Mouse (Mus musculus): Measurements from ENCODE around the gene Olfr105-ps. TPM values are rescaled to one million over a fixed set of nuclear protein-coding genes. Genes with fewer than 3 reads are reported as not detected.

The Olfr105-ps gene
- not detected for total RNA-seq (2021)
- long read RNA-seq, experiment 1, result 0 reads
- long read RNA-seq, experiment 2, result 0 reads

DNA sequence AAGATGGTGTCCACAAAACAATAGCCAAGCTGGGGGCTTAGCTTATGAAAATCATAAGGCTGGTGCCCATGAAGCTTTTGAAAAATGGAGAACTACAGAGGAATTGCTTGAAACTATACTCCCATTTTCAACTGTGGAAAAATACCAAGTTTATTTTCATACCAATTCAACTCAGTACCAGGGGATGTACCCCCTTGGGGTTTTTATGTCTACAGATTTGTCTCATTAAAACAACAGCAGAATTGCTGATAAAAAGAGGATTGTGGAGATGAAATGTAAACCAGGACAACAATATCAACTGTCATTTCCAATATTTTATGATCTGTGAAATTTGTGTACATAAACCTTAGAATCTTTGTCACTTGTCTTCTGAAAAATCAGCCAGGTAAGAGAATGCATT is at the start of gene Olfr105-ps:
Gene Olfr105-ps, plus strand, starts transcription at position 301 of the 400 bp plus-strand sequence.
- DNase-seq, result no peak

DNA sequence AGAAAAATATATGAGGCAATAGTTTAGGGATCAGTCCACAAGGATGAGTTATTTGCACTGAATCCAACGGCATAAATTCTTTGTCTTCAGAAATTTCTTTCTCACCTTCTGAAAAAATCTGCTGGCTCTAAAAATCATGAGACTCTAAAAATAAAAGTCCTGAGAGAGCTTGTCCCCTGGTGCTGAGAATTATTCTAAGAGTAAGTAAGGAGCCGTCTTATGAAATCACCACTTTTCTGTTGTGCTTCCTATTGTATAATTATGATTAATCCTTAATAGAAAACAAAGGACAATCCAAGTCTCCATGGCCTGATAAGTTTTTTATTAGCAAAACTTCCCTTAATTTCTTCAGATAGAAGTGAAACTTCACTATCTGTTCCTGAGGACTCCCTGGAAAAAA is 39.2 kb upstream of the Olfr105-ps start, which contains the start of gene Olfr103:
Gene Olfr103, minus strand, starts transcription at position 101 of the 400 bp plus-strand sequence.
- no peak for DNase-seq

DNA sequence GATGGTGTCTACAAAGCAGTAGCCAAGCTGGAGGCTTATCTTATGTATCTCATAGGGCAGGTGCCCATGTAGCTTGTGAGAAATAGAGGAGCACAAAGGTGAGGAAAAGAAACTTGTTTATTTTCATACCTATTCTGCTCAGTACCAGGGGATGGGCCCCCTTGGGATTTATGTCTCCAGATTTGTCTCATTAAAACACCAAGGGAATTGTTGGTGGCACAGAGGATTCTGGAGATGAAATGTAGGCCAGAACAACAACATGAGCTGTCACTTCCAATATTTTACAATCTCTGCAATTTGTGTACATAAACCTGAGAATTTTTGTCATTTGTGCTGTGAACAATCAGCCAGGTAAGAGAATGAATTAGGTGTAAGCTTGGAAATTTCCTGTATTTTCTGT is 19.6 kb upstream of the Olfr105-ps start, which contains the start of gene Olfr104-ps:
Gene Olfr104-ps, plus strand, starts transcription at position 301 of the 400 bp plus-strand sequence.
- DNase-seq, result no peak

- DNase-seq, result no peak
Measured at GRCm38 (mm10) chr17:37390093-37390492, 11.3 kb downstream of the Olfr105-ps start, which contains the start of gene Olfr106-ps. Olfr106-ps (plus strand) TSS chr17:37390393.

DNA sequence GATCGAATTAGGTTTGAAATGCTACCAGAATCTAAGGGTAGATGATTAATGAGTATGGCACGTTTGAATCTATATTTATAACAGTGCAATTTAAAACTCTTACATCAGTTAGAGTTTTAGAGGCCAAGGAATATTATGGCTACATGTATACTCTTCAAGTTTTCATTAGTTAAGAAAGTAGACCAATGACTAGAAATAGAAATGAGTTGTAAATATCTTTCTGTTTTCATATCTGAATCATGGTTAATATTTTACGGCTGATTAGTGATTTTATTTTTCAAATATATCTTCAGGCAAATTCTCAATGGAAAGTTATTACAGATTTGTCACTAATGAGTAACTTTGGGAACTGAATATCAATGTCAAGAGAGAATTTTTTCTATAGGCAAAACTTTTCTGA is 20.1 kb downstream of the Olfr105-ps start, which contains the start of gene Olfr107:
Gene Olfr107, plus strand, starts transcription at position 301 of the 400 bp plus-strand sequence.
- no peak for DNase-seq

- DNase-seq, result no peak
Measured at GRCm38 (mm10) chr17:37413380-37413779, 34.5 kb downstream of the Olfr105-ps start.

Other genes with a start within 250 kb of the Olfr105-ps start
- not detected for gene Olfr93, start 217.5 kb upstream of the Olfr105-ps start, total RNA-seq (2021)
- gene Ubd, start 185.1 kb upstream of the Olfr105-ps start, total RNA-seq (2021), result not detected
- not detected for gene Olfr94, start 178.0 kb upstream of the Olfr105-ps start, total RNA-seq (2021)
- not detected for gene Olfr95, start 165.9 kb upstream of the Olfr105-ps start, total RNA-seq (2021)
- gene Olfr96, start 158.9 kb upstream of the Olfr105-ps start, total RNA-seq (2021), result not detected
- gene Olfr97, start 141.7 kb upstream of the Olfr105-ps start, total RNA-seq (2021), result not detected
- not detected for gene Olfr98, start 115.3 kb upstream of the Olfr105-ps start, total RNA-seq (2021)
- gene H2-M3, start 108.8 kb upstream of the Olfr105-ps start, total RNA-seq (2021), result 1 to 10 TPM in 1 of 2 experiments, under 1 TPM in 1; 0.99 to 1.3 TPM
- not detected for gene Olfr99, start 95.6 kb upstream of the Olfr105-ps start, total RNA-seq (2021)
- gene Olfr101, start 74.7 kb upstream of the Olfr105-ps start, total RNA-seq (2021), result not detected
- gene Olfr102, start 62.0 kb upstream of the Olfr105-ps start, total RNA-seq (2021), result not detected
- gene Olfr103, start 39.3 kb upstream of the Olfr105-ps start, total RNA-seq (2021), result not detected
- not detected for gene Olfr104-ps, start 19.5 kb upstream of the Olfr105-ps start, total RNA-seq (2021)
- not detected for gene Olfr106-ps, start 11.4 kb downstream of the Olfr105-ps start, total RNA-seq (2021)
- not detected for gene Olfr107, start 20.2 kb downstream of the Olfr105-ps start, total RNA-seq (2021)
- not detected for gene Olfr108, start 66.4 kb downstream of the Olfr105-ps start, total RNA-seq (2021)
- gene Olfr109, start 79.9 kb downstream of the Olfr105-ps start, total RNA-seq (2021), result not detected
- gene H2-M2, start 104.5 kb downstream of the Olfr105-ps start, total RNA-seq (2021), result not detected
- gene Olfr110, start 113.4 kb downstream of the Olfr105-ps start, total RNA-seq (2021), result not detected
- gene Olfr111, start 129.0 kb downstream of the Olfr105-ps start, total RNA-seq (2021), result not detected
- gene Olfr112, start 190.4 kb downstream of the Olfr105-ps start, total RNA-seq (2021), result not detected
- gene Olfr113, start 198.6 kb downstream of the Olfr105-ps start, total RNA-seq (2021), result not detected
- not detected for gene Olfr114, start 213.7 kb downstream of the Olfr105-ps start, total RNA-seq (2021)
- gene Olfr115, start 248.1 kb downstream of the Olfr105-ps start, total RNA-seq (2021), result not detected
- not detected for gene Olfr116, start 248.2 kb downstream of the Olfr105-ps start, total RNA-seq (2021)

Measured in gastrocnemius, postnatal 25 days (tissue).